Mouse (Mus musculus) hindbrain, postnatal 0 days (tissue): ENCODE measurements around the gene Vsir. TPM values are rescaled to one million over a fixed set of nuclear protein-coding genes. Genes with fewer than 3 reads are reported as not detected.
A peak's percentile ranks its signal among the peaks of the same experiment; 100 is the strongest.

ENCODE experiments used
- ATAC-seq: fragments of 200-750 bp; cut with Nextera tagmentation; 2 replicates; pipeline ENCODE4 v1.8.0; 2017; ENCODE audit warnings: mild to moderate bottlenecking, moderate TSS enrichment, moderate library complexity
- DNase-seq: peaks from one replicate; pipeline ENCODE4 v3.0.0-alpha.2; 2015; ENCODE audit warnings: low spot score
- H3K27ac ChIP-seq: fragments of 300-500 bp; sonication (generic); 2 replicates; pipeline ENCODE4 v1.5.1; 2014; ENCODE audit warnings: mild to moderate bottlenecking
- H3K27me3 ChIP-seq: fragments of 300-500 bp; sonication (generic); 2 replicates; pipeline ENCODE4 v1.6.1; 2014; ENCODE audit warnings: low read length, mixed read lengths; ENCODE audit not compliant: insufficient read depth
- H3K36me3 ChIP-seq: fragments of 300-500 bp; sonication (generic); 2 replicates; pipeline ENCODE4 v1.6.1; 2014; ENCODE audit warnings: low read length, mixed read lengths; ENCODE audit not compliant: insufficient read depth
- H3K4me1 ChIP-seq: fragments of 300-500 bp; sonication (generic); 2 replicates; pipeline ENCODE4 v1.6.1; 2014; ENCODE audit warnings: antibody characterized with exemption, low read length, mixed read lengths; ENCODE audit not compliant: insufficient read depth
- H3K4me2 ChIP-seq: fragments of 300-500 bp; sonication (generic); 2 replicates; pipeline ENCODE4 v1.6.1; 2014; ENCODE audit warnings: low read depth, mild to moderate bottlenecking, low read length, moderate library complexity, mixed read lengths
- H3K4me3 ChIP-seq: fragments of 300-500 bp; sonication (generic); 2 replicates; pipeline ENCODE4 v1.5.1; 2014; ENCODE audit warnings: low read length
- H3K9ac ChIP-seq: fragments of 300-500 bp; sonication (generic); replicated peaks from 2 replicates; pipeline ENCODE4 v1.6.1; 2014; ENCODE audit warnings: mild to moderate bottlenecking, low read length, moderate library complexity, mixed read lengths
- H3K9me3 ChIP-seq: fragments of 300-500 bp; sonication (generic); 2 replicates; pipeline ENCODE4 v1.6.1; 2016; ENCODE audit warnings: low read length, mixed read lengths
- CTCF ChIP-seq: IDR thresholded peaks from 2 replicates; pipeline ENCODE4 v1.5.1; 2016; ENCODE audit warnings: antibody characterized with exemption, control low read depth, low read depth
- WGBS: fragments of 180-500 bp; shearing (Covaris S2); extraction: QIAGEN DNeasy Blood & Tissue Kit; methylation state at CpG from one replicate; pipeline ENCODE4 v1.1.7; 2014; 5-methylcytosine and 5-hydroxymethylcytosine counted together
- polyA plus RNA-seq: library from polyadenylated mRNA; unstranded; fragments of >200 nt; fragmentation: Nextera tagmentation; extraction: Ambion mirVana; gene quantifications from 2 replicates; pipeline ENCODE4 v1.2.1, GENCODE M21; 2015
- total RNA-seq: library from RNA; depleted of rRNA; stranded (reverse); fragments of >200 nt; gene quantifications from 2 replicates; pipeline ENCODE4 v1.2.3, GENCODE M21; 2014; rRNA removed

The Vsir gene
- total and polyA plus RNA-seq, 2 experiments from 2014 or later = 4.8 to 19.2 TPM

DNA sequence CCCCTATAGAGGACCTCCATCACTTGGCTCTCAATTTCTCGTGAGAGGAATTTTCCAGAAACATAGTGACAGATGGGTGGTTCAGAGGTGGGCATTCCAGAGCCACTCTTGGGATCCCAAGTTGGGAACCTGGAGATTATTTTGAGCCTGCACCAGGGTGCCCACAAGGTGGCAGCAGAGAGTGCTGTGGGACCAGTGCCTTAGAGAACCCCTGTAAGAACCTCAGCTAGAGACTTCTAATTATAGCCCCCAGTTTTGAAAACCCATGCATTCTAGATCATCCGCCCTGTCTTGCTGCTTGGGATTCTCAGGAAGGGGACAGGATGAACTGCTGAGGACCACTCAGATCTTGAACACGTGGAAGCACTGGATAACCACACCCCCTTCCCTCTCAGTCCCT lies 71.5 kb downstream of the Vsir start:
- peak; percentile 89 for TF ChIP-seq CTCF
- Histone ChIP-seq H3K4me2 (no peak overlapping the region), H3K4me3 (no peak overlapping the region), H3K36me3 (no peaks in the 10 kb centered on the region), H3K4me1 (no peaks in the 10 kb centered on the region), H3K27me3 (no peaks in the 10 kb centered on the region), H3K27ac (no peak overlapping the region), H3K9me3 (no peaks in the 10 kb centered on the region), H3K9ac (no peak overlapping the region)
- DNase-seq (peak; percentile 83), ATAC-seq (peak; percentile 59)
- WGBS = 15% methylated on average over 3 of the region's 3 CpGs

- no peak for ATAC-seq
- no peaks in the 10 kb centered on the region for H3K27me3 ChIP-seq
- no peak overlapping the region for H3K9ac ChIP-seq
- TF ChIP-seq CTCF = peak; percentile 82
- H3K27ac ChIP-seq = no peak overlapping the region
- no peaks in the 10 kb centered on the region for H3K9me3 ChIP-seq
- H3K4me3 ChIP-seq = no peak overlapping the region
- H3K4me2 ChIP-seq = no peak overlapping the region
- DNase-seq = no peak
- no peaks in the 10 kb centered on the region for H3K4me1 ChIP-seq
- 42% methylated on average over 4 of the region's 4 CpGs for WGBS
- H3K36me3 ChIP-seq = no peaks in the 10 kb centered on the region
These were observed 73.0 kb downstream of the Vsir start for GRCm38 (mm10) chr10:60419624-60420023.

Other genes starting within 250 kb of the Vsir start
- gene Spock2, start 240.6 kb upstream of the Vsir start, total RNA-seq = 283 and 297 TPM in 2 replicates
- gene Spock2, start 240.6 kb upstream of the Vsir start, polyA plus RNA-seq = 98.0 and 106 TPM in 2 replicates
- gene Chst3, start 127.6 kb upstream of the Vsir start, total RNA-seq = 7.2 and 10.0 TPM in 2 replicates
- gene Chst3, start 127.6 kb upstream of the Vsir start, polyA plus RNA-seq = 0.89 and 0.96 TPM in 2 replicates
- gene Psap, start 69.2 kb upstream of the Vsir start, total RNA-seq = 768 and 845 TPM in 2 replicates
- gene Psap, start 69.2 kb upstream of the Vsir start, polyA plus RNA-seq = 277 and 281 TPM in 2 replicates
- 2.4 and 19.4 TPM in 2 replicates for gene Gm17455, start 52.9 kb downstream of the Vsir start, total RNA-seq
- gene Gm17455, start 52.9 kb downstream of the Vsir start, polyA plus RNA-seq = 8.9 and 12.4 TPM in 2 replicates